Mouse (Mus musculus): ENCODE measurements around the gene Slc25a43.
"Not testable (repeated sequence)": the region's sequence is repeated elsewhere in the genome, so short reads cannot be mapped to it uniquely, and the experiment has no call there.

The Slc25a43 gene

GRCm38 (mm10) chrX:36789360-36789759 is 45.9 kb downstream of the Slc25a43 start:
- DNase-seq (ENCODE audit: low spot score), result no peak

DNA sequence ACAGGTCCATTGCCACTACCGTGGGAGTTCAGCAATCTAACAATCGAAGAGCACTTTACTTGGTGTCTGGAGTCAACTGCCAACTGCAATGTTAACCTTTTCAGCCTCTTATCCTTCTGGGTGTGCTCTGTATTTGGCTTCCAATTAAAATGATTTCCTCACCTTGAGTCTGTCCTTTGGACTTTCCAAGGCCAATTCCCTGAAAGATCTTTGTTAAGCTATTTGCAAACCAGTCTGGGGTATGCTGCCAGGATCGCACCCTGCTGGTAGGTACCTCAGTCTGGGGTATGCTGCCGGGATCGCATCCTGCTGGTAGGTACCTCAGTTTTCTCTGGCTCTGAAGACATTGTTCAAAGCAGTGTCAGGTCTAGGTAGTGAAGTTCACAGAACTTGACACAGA is 51.1 kb downstream of the Slc25a43 start:
- DNase-seq (ENCODE audit: low spot score), result no peak

GRCm38 (mm10) chrX:36795424-36796162 is 52.1 kb downstream of the Slc25a43 start, which contains the start of gene Slc25a5:
Gene Slc25a5 (plus strand): TSS chrX:36795651.
- peak; percentile 82 for DNase-seq (ENCODE audit: low spot score)

GRCm38 (mm10) chrX:36796163-36796581 is 52.7 kb downstream of the Slc25a43 start:
- peak; percentile 82 for DNase-seq (ENCODE audit: low spot score)

DNA sequence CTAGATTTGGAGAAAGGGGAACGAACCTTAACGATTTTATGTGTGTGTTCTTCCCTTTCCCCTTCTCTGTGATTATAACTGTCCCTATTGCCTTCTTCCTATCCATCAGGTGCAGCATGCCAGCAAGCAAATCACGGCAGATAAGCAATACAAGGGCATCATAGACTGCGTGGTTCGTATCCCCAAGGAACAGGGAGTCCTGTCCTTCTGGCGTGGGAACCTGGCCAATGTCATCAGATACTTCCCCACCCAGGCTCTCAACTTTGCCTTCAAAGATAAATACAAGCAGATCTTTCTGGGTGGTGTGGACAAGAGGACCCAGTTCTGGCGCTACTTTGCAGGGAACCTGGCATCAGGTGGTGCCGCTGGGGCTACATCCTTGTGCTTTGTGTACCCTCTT is 53.3 kb downstream of the Slc25a43 start:
- DNase-seq (ENCODE audit: low spot score), result not testable (repeated sequence)

- DNase-seq (ENCODE audit: low spot score), result no peak
Measured at GRCm38 (mm10) chrX:36799131-36799879, 55.8 kb downstream of the Slc25a43 start.

GRCm38 (mm10) chrX:36803189-36803588 is 59.7 kb downstream of the Slc25a43 start:
- no peak for DNase-seq (ENCODE audit: low spot score)

DNA sequence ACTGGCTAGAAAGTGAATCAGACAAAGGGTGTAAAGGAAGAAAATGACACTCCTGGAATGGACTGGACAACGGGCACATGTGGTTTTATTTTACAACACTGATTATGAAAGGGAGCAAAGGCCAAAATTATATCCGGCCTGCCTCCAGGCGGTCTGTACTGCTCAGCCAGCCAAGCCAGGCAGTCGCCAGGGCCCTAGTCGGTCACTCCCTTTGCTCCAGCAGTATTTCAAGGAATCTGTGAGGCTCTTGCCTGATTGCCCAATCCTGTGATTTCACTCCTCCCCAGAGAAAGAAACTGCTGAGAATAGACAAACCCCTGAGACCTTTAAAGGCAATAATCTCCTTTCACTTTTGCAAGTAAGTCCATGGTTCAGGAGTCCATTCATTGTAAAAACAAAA is 60.7 kb downstream of the Slc25a43 start:
- DNase-seq (ENCODE audit: low spot score), result no peak

DNA sequence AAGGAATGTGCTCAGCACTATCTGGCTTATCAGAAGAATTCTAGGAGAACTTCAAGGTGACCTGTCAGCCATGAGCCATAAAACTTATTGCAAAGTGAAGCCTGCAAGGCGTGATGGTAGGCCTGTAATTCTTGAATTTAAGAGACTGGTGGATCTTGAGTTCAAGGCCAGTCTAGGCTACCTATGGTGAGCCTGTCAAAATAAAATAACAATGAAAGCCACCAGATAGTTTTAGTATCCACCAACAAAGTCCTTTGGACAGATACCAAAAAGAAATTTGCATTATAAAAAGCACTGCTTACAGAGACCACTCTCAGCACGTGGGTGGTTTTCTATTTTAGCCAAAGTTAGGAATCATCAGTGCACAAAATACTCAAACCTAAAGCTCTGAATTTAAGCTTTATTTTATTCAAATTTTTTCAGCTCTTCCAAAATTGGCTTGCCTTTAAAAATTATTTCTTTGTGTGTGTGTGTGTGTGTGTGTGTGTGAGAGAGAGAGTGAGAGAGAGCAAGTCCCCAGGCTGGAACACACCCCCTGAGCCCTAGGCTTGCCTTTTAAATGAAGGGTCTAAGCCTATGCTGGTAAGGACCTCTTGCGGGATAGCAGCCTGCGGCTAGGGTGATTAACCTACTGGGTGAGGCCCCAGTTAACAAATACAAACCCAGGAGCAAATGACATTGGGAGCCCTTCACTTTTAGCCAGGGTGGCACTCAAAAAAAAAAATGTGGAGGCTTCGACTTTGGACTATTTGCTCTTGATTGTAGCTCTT is 62.2 kb downstream of the Slc25a43 start:
- no peak for DNase-seq (ENCODE audit: low spot score)

GRCm38 (mm10) chrX:36807360-36808317 is 64.2 kb downstream of the Slc25a43 start:
- DNase-seq (ENCODE audit: low spot score), result peak; percentile 86

GRCm38 (mm10) chrX:36808318-36808683 is 64.8 kb downstream of the Slc25a43 start:
- DNase-seq (ENCODE audit: low spot score), result no peak

GRCm38 (mm10) chrX:36811377-36811776 is 67.9 kb downstream of the Slc25a43 start:
- peak; percentile 48 for DNase-seq (ENCODE audit: low spot score)

GRCm38 (mm10) chrX:36814161-36814836 is 70.8 kb downstream of the Slc25a43 start:
- no peak for DNase-seq (ENCODE audit: low spot score)

DNA sequence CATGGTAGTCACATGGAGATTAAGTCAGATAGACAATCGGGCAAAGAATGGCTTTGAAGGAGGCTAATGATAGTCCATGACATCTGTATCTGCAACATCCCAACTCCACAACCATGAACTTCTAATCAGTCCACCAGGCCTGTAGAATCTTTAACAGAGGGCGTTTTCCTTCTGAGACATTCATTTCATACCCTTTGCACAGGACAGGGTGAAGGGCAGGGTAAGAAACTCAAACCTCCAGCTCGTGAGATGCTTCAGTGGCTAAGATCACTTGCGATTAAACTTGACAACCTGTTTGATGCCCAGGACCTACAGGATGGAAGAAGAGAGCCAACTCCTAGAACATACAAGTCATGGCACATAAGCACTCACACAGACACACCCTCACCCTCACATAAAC is 71.6 kb downstream of the Slc25a43 start:
- DNase-seq (ENCODE audit: low spot score), result no peak

GRCm38 (mm10) chrX:36815439-36815838 is 72.0 kb downstream of the Slc25a43 start:
- DNase-seq (ENCODE audit: low spot score), result no peak

DNA sequence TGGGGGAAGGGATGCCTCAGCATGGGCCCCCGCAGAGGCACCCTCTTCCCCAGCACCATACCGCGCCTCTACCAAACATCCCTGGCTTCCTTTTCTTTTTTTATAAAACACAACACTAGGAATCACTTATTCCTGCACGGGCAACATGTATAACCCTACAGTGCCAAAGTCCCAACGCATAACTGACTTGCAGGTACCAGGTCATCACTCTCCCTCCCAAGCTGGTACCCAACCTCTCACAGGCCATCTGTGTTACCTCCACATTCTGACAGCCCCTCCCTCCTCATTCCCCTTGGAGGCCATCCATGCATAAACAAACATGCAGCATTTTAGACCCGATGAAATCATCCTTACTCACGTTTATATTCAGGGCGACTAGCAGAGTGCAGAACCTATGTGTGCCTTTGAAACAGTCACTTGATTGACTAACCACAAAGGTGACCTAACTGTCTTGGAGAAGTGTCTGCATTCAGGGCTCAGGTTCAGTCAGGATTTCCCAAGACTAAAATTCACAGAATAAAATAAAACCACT is 73.0 kb downstream of the Slc25a43 start:
- DNase-seq (ENCODE audit: low spot score), result peak; percentile 17

- peak; percentile 64 for DNase-seq (ENCODE audit: low spot score)
Measured at GRCm38 (mm10) chrX:36816953-36817441, 73.5 kb downstream of the Slc25a43 start.

GRCm38 (mm10) chrX:36819575-36819974 is 76.1 kb downstream of the Slc25a43 start:
- no peak for DNase-seq (ENCODE audit: low spot score)

DNA sequence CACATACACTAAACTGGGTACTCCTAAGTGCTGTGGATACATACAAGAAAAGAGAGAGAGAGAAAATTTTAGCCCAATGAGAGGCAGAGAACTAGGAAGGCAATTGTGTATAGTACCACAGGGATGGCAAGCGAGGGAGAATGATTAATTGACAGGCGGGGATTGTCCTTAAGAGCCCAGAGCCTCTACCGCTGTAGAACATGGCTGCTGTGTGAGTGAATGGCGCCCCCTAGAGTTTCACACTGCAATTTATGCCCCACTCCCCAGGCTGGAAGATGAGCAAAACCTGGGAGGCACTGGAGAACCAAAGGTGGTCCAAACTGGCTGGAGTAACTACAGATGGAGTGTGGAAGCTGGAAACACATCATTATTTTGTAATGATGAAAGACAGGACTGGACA is 76.7 kb downstream of the Slc25a43 start:
- peak; percentile 71 for DNase-seq (ENCODE audit: low spot score)

DNA sequence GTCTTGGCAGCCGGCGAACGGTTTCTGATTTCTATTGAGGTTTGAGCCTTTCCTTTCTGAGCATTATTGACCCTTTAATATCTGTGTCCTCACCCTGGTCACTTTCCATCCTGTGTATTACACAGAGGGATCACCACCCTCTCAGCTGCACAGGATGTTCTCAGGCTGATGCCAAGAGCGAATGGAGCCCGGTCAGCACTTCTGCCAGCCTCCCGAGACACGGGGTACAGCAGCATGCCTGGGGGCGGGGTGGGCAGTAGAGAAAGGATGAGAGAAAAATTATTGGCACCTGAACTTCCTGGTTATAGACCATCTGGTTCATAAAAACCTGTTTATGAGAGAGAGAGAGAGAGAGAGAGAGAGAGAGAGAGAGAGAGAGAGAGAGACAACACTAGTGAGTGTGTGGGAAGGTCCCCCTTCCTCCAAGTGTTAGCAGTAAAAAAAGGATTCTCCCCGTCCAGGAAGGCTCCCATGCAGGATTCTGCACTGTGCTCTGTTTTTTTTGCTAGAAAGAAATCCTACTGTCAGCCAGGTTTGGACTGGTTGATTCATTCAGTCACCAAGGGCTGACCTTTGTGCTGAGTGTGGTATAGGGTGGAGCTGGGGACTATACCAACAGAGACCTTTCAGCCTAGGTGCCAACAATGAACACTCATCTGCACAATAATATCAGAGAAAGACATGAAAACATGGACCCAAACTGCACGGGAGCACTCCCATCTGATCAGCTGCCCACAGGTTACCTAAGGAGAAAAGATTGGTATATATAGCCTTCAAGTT is 80.7 kb downstream of the Slc25a43 start:
- no peak for DNase-seq (ENCODE audit: low spot score)

All from retina, embryonic 14.5 days (tissue).